Mouse (Mus musculus): ENCODE data around the gene Triobp.

GRCm38 (mm10) chr15:79018886-79019285 is 71.4 kb downstream of the Triobp start:
- TF ChIP-seq CTCF (IDR thresholded peaks at IDR 0.05; ENCODE audit: control insufficient read depth, insufficient read depth, low read length) (no peak), POLR2A (IDR thresholded peaks at IDR 0.05; ENCODE audit: borderline replicate concordance, control insufficient read depth, low read depth, low read length) (no peak)
